Comparison of ENCODE assay signal across 8 mouse cellular contexts in the genomic region with DNA sequence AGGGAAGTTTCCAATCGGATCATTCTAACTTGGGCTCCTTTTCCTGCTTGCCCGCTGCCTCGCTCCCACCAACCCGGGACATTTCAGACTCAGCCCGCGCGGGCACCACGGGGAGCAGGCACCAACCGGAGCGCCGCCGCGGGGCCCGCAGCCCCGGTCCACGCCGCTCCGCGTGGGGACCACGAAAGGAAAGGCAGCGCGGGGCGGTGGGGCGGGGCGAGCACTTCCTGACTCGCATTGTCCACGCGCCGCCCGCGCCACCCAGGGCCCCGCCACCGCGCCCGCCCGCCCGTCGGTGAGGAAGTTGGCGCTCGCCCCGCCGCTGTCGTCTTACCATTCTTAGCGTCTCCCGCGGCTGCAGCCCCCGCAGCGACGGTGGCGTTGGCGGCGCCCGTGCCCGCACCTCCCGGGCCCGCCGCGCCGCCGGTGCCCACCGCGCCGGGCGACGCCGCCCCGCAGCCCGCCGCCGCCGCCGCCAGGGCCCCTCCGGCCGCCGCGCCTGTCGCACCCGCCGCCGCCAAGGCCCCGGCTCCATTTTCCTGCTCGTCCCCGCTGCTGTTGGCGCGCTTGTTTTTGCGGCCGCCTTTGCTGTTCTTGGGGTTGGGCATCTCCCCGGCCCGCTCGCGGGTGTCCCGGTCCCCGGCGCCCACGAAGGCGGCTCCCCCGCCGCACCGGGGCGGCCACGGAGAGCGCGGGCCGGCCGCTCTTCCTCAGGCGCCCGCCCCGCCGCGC. TPM values are rescaled to one million over a fixed set of nuclear protein-coding genes. Genes with fewer than 3 reads are reported as not detected.
DNase-seq lines count a peak whose midpoint lies in the region; ATAC-seq and TF ChIP-seq lines count a peak whose summit lies in the region.

No protein-coding gene starts in this region.

- peak; percentile 24 for DNase-seq in 3T3-L1 (ENCODE audit: low read depth, low spot score)
- peak; percentile 78 for DNase-seq in adrenal gland, postnatal 25 days
- DNase-seq in heart, adult 2 months = peak; percentile 85
- DNase-seq in kidney, adult 2 months = peak; percentile 70
- DNase-seq in limb, embryonic 14.5 days (ENCODE audit: low spot score) = peak; percentile 19
- peak; percentile 56 for DNase-seq in spleen, adult 12 weeks (ENCODE audit: low spot score)

- no peak for TF ChIP-seq CTCF in heart, adult 2 months (IDR thresholded peaks at IDR 0.05)
- TF ChIP-seq CTCF in kidney, adult 2 months (conservative IDR thresholded peaks at IDR 0.05; ENCODE audit: insufficient read depth, insufficient read length, low read depth, low read length) = no peak

- intact Hi-C loops in heart, adult 2 months (cut with DNase I) = loop anchor here (5.0 to 10.0 kb wide), 2 partner anchors 75 to 153 kb away; a partner anchor contains a TSS

- H3K4me2 ChIP-seq in embryonic facial prominence, embryonic 12.5 days (replicated peaks) = peak overlapping the region; percentile 54
- H3K4me2 ChIP-seq in limb, embryonic 14.5 days (replicated peaks; ENCODE audit: low read depth, low read length, severe bottlenecking) = peak overlapping the region; percentile 55
- H3K4me2 ChIP-seq in midbrain, embryonic 15.5 days = peak overlapping the region; percentile 64

- H3K9ac ChIP-seq in embryonic facial prominence, embryonic 12.5 days = peak overlapping the region; percentile 89
- H3K9ac ChIP-seq in heart, adult 2 months (ENCODE audit: low read depth, low read length) = peak overlapping the region; percentile 90
- H3K9ac ChIP-seq in limb, embryonic 14.5 days (ENCODE audit: low read depth, low read length, severe bottlenecking) = peak overlapping the region; percentile 92
- peak overlapping the region; percentile 83 for H3K9ac ChIP-seq in midbrain, embryonic 15.5 days

- H3K27ac ChIP-seq in embryonic facial prominence, embryonic 12.5 days = peak overlapping the region; percentile 88
- peak overlapping the region; percentile 88 for H3K27ac ChIP-seq in heart, adult 2 months
- no peak overlapping the region for H3K27ac ChIP-seq in kidney, adult 2 months (ENCODE audit: insufficient read depth, low read depth, low read length)
- H3K27ac ChIP-seq in limb, embryonic 14.5 days (replicated peaks; ENCODE audit: low read depth, low read length) = peak overlapping the region; percentile 92
- H3K27ac ChIP-seq in midbrain, embryonic 15.5 days = peak overlapping the region; percentile 93

- H3K4me1 ChIP-seq in embryonic facial prominence, embryonic 12.5 days = peaks cover 5% of the 10 kb centered on the region; the same call in 1 of the 2 replicates
- H3K4me1 ChIP-seq in heart, adult 2 months (ENCODE audit: control insufficient read depth, insufficient read depth, low read length) = peaks cover 5% of the 10 kb centered on the region
- H3K4me1 ChIP-seq in kidney, adult 2 months (ENCODE audit: control insufficient read depth, insufficient read depth, low read length) = no peaks in the 10 kb centered on the region
- H3K4me1 ChIP-seq in limb, embryonic 14.5 days (ENCODE audit: control insufficient read depth, insufficient read depth, low read length) = peaks cover 7% of the 10 kb centered on the region
- peaks cover 14% of the 10 kb centered on the region for H3K4me1 ChIP-seq in midbrain, embryonic 15.5 days

- TF ChIP-seq POLR2A in heart, adult 2 months (IDR thresholded peaks at IDR 0.05; ENCODE audit: insufficient read depth, low read depth, low read length) = no peak
- no peak for TF ChIP-seq POLR2A in kidney, adult 2 months (IDR thresholded peaks at IDR 0.05; ENCODE audit: low read depth, low read length)
- TF ChIP-seq POLR2A in limb, embryonic 14.5 days (IDR thresholded peaks at IDR 0.05; ENCODE audit: borderline replicate concordance, extremely low read depth, insufficient read depth, insufficient read length) = no peak

- no peaks in the 10 kb centered on the region for H3K27me3 ChIP-seq in embryonic facial prominence, embryonic 12.5 days
- H3K27me3 ChIP-seq in heart, adult 2 months (ENCODE audit: control insufficient read depth, insufficient read depth, low read length) = no peaks in the 10 kb centered on the region
- H3K27me3 ChIP-seq in kidney, adult 2 months (replicated peaks; ENCODE audit: control insufficient read depth, insufficient read depth, low read length) = no peaks in the 10 kb centered on the region
- H3K27me3 ChIP-seq in limb, embryonic 14.5 days (ENCODE audit: control insufficient read depth, insufficient read depth, low read length) = no peaks in the 10 kb centered on the region
- H3K27me3 ChIP-seq in midbrain, embryonic 15.5 days (replicated peaks) = no peaks in the 10 kb centered on the region

- ATAC-seq in embryonic facial prominence, embryonic 12.5 days (ENCODE audit: insufficient number of reproducible peaks, insufficient read depth, low FRiP score, low TSS enrichment) = no peak
- peak; percentile 53 for ATAC-seq in limb, embryonic 14.5 days (ENCODE audit: low FRiP score, low read depth)
- peak; percentile 77 for ATAC-seq in midbrain, embryonic 15.5 days (replicated peaks)

- no peaks in the 10 kb centered on the region for H3K36me3 ChIP-seq in embryonic facial prominence, embryonic 12.5 days
- peaks cover 15% of the 10 kb centered on the region for H3K36me3 ChIP-seq in heart, adult 2 months (ENCODE audit: control insufficient read depth, insufficient read depth, low read length)
- no peaks in the 10 kb centered on the region for H3K36me3 ChIP-seq in kidney, adult 2 months (ENCODE audit: control insufficient read depth, insufficient read depth, low read length)
- H3K36me3 ChIP-seq in limb, embryonic 14.5 days (ENCODE audit: control insufficient read depth, insufficient read depth, low read length) = peaks cover 3% of the 10 kb centered on the region; the same call in 1 of the 2 replicates
- H3K36me3 ChIP-seq in midbrain, embryonic 15.5 days (replicated peaks) = no peaks in the 10 kb centered on the region

- no peaks in the 10 kb centered on the region for H3K79me2 ChIP-seq in heart, adult 2 months (replicated peaks; ENCODE audit: control insufficient read depth, insufficient read depth, low read length)

- H3K9me3 ChIP-seq in embryonic facial prominence, embryonic 12.5 days = no peaks in the 10 kb centered on the region
- H3K9me3 ChIP-seq in limb, embryonic 14.5 days (ENCODE audit: control insufficient read depth, low read length) = no peaks in the 10 kb centered on the region
- H3K9me3 ChIP-seq in midbrain, embryonic 15.5 days = no peaks in the 10 kb centered on the region

- no peak for TF ChIP-seq EP300 in heart, adult 2 months (IDR thresholded peaks at IDR 0.05; ENCODE audit: insufficient read depth, low read depth, low read length)

- WGBS in embryonic facial prominence, embryonic 12.5 days = under 1% methylated on average over 76 of the region's 110 CpGs
- WGBS in heart, adult 2 months = 2% methylated on average over 76 of the region's 110 CpGs
- 2% methylated on average over 109 of the region's 110 CpGs for WGBS in kidney, adult 2 months
- WGBS in limb, embryonic 14.5 days = 0% methylated on average over 32 of the region's 110 CpGs
- under 1% methylated on average over 77 of the region's 110 CpGs for WGBS in midbrain, embryonic 15.5 days

- peak overlapping the region; percentile 86 for H3K4me3 ChIP-seq in embryonic facial prominence, embryonic 12.5 days
- H3K4me3 ChIP-seq in heart, adult 2 months = peak overlapping the region; percentile 80
- H3K4me3 ChIP-seq in kidney, adult 2 months (ENCODE audit: insufficient read depth, low read depth, low read length) = peak overlapping the region; percentile 78
- H3K4me3 ChIP-seq in limb, embryonic 14.5 days (replicated peaks; ENCODE audit: low read length) = peak overlapping the region; percentile 81
- H3K4me3 ChIP-seq in midbrain, embryonic 15.5 days = peak overlapping the region; percentile 95

RNA-seq across cellular contexts. Expression of a gene that starts 0.5 kb away (rescaled TPM):
- total RNA-seq in adrenal gland, postnatal 25 days (2021) = 44.3 and 44.5 TPM in 2 replicates
- 4.9 TPM in 2 replicates for polyA plus RNA-seq in embryonic facial prominence, embryonic 12.5 days (2016; fragmentation: Nextera tagmentation; extraction: Ambion mirVana)
- total RNA-seq in heart, adult 2 months (2021) = 10 to 100 TPM; 30.0 to 31.0 TPM
- 11.7 and 21.2 TPM in 2 replicates for polyA plus RNA-seq in heart, adult 2 months (2012; rRNA removed)
- polyA plus RNA-seq in kidney, adult 2 months (2012; rRNA removed) = 7.5 and 8.6 TPM in 2 replicates
- polyA plus RNA-seq in limb, embryonic 14.5 days (2012; rRNA removed) = 18.6 and 19.2 TPM in 2 replicates
- polyA plus RNA-seq in limb, embryonic 14.5 days (2014; fragmentation: Nextera tagmentation; extraction: Ambion mirVana) = 8.1 and 11.0 TPM in 2 replicates
- 4.5 and 6.4 TPM in 2 replicates for polyA plus RNA-seq in midbrain, embryonic 15.5 days (2015; fragmentation: Nextera tagmentation; extraction: Ambion mirVana)

Comparison
In these comparisons a context has a peak if more than half of its experiments do, and no peak if none do; other contexts are left out.
1. DNase-seq: peak in every context shown above with its lines; median percentile 85 in heart, adult 2 months; 78 in adrenal gland, postnatal 25 days; 70 in kidney, adult 2 months; 56 in spleen, adult 12 weeks; 24 in 3T3-L1; 19 in limb, embryonic 14.5 days.